Mouse (Mus musculus): ENCODE measurements around the gene Prrx1.

DNA sequence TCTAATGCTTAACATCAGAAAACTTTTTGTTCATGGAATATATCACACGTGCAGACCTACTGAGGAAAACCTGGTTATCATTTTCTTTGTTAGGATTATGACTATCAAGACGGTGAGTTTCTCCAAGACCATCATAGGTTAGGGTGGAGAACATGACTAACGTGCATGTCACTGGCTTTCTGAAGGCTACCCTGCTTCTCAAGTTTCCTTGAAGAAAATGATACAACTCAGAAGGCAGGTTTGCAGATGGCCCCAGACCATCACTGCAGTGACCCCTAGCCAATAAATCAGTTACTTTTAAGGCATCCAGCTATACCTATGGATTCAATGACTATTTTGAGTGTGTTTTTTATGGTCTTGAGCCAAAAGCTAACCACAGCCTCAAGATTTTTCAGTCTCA lies 38.6 kb downstream of the Prrx1 start:
- TF ChIP-seq UBTF (IDR thresholded peaks at IDR 0.05; ENCODE audit: borderline replicate concordance, insufficient read depth, low read depth, low read length): no peak
- TF ChIP-seq MXI1 (IDR thresholded peaks at IDR 0.05; ENCODE audit: low read depth, low read length): no peak
- TF ChIP-seq RAD21 (IDR thresholded peaks at IDR 0.05; ENCODE audit: low read depth, low read length): no peak
- no peak for TF ChIP-seq CTCF (IDR thresholded peaks at IDR 0.05 in 2 of 3, conservative IDR thresholded peaks at IDR 0.05 in 1 of 3; ENCODE audit: control insufficient read depth in 1 of 3, insufficient read depth in 1 of 3, low read depth in 2 of 3, low read length in 3 of 3, poor library complexity in 1 of 3, severe bottlenecking in 1 of 3)
